Mouse (Mus musculus): Measurements from ENCODE around the gene Cfdp1.

- no peak for TF ChIP-seq HCFC1 (IDR thresholded peaks at IDR 0.05; ENCODE audit: borderline replicate concordance, insufficient read depth, low read length)
- no peak for TF ChIP-seq CHD2 (IDR thresholded peaks at IDR 0.05; ENCODE audit: low read depth, low read length)
- TF ChIP-seq ZNF384 (IDR thresholded peaks at IDR 0.05; ENCODE audit: low read depth, low read length) = no peak
- no peak for TF ChIP-seq MAFK (IDR thresholded peaks at IDR 0.05; ENCODE audit: insufficient read depth, low read depth, low read length)
- TF ChIP-seq ZC3H11A (IDR thresholded peaks at IDR 0.05; ENCODE audit: borderline replicate concordance, low read depth, low read length) = no peak
These were observed 127.8 kb downstream of the Cfdp1 start for GRCm38 (mm10) chr8:111726102-111726900.
